Mouse (Mus musculus) erythroblast, embryonic 14.5 days (primary cell): Measurements from ENCODE around the gene Bad.

Source experiments
- GATA1 ChIP-seq: IDR thresholded peaks from 2 replicates; pipeline ENCODE4 v1.6.1; 2012; ENCODE audit warnings: low read length, inconsistent platforms, mixed read lengths
- TAL1 ChIP-seq: IDR thresholded peaks from 3 replicates; pipeline ENCODE4 v1.6.1; 2012; ENCODE audit warnings: low read length, inconsistent platforms, mixed read lengths

- TF ChIP-seq GATA1, result no peak
- no peak for TF ChIP-seq TAL1
Measured at GRCm38 (mm10) chr19:6893731-6894451, 47.8 kb upstream of the Bad start.
